Mouse (Mus musculus) embryonic fibroblast, embryonic 13.5 days (primary cell): ENCODE data around the gene Gm38655.

ENCODE experiments used
- CTCF ChIP-seq: IDR thresholded peaks from 2 replicates; pipeline ENCODE4 v1.5.1; 2011; ENCODE audit warnings: mild to moderate bottlenecking, control low read depth, low read length, moderate library complexity, borderline replicate concordance; ENCODE audit not compliant: insufficient read depth
- POLR2A ChIP-seq: IDR thresholded peaks from 2 replicates; pipeline ENCODE4 v1.6.1; 2011; ENCODE audit warnings: low read depth, mild to moderate bottlenecking, control low read depth, low read length, moderate library complexity

DNA sequence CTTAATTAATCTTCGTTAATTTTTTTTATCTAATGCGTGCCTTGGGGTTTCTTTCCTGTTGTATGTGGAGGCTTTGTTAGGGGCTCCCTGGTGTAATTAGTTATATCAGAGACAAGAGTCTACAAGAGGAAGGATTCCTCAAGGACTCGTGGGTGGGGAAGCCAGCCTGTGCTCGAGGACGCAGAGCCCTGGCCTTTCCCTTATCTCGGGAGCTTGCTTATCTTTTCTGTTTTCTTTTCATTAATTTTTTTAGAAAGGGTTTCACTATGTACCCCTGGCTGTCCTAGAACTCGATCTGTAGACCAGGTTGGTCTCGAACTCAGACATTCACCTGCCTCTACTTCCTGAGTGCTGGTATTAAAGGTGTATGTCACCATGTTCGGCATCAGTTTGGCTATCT lies 47.6 kb downstream of the Gm38655 start:
- TF ChIP-seq POLR2A (no peak), CTCF (no peak)
